Comparison of ENCODE assay signal across 12 mouse cellular contexts in genomic region chr17:56259301-56260037, GRCm38 (mm10). TPM values are rescaled to one million over a fixed set of nuclear protein-coding genes. Genes with fewer than 3 reads are reported as not detected.
DNase-seq lines count a peak whose midpoint lies in the region; ATAC-seq and TF ChIP-seq lines count a peak whose summit lies in the region.
"Had no signal": no experiment of that assay in that cellular context is flagged by ENCODE, and none has a peak within 500 bp of the region (broad histone marks: within the 10 kb centered on the region; RNA-seq: fewer than 3 reads in every experiment).

No protein-coding gene starts in this region.

- DNase-seq in adrenal gland, adult (ENCODE audit: inconsistent age in 2 of 2, low spot score in 1 of 2), result peak; percentile 11 to 35
- no peak for DNase-seq in adrenal gland, adult 8-10 months
- no peak for DNase-seq in kidney, postnatal 4 days
- no peak for DNase-seq in T-cell, adult 2 months (ENCODE audit: low spot score)
- DNase-seq in thymus, adult 2 months, result no peak

- TF ChIP-seq CTCF in thymus, adult 2 months (IDR thresholded peaks at IDR 0.05; ENCODE audit: borderline replicate concordance, control insufficient read depth, extremely low read depth, insufficient read depth, low read length, poor library complexity), result no peak

- H3K4me3 ChIP-seq in kidney, embryonic 16.5 days (ENCODE audit: low read length), result no peak overlapping the region
- no peak overlapping the region for H3K4me3 ChIP-seq in embryonic facial prominence, embryonic 13.5 days
- no peak overlapping the region for H3K4me3 ChIP-seq in liver, embryonic 15.5 days (replicated peaks)
- H3K4me3 ChIP-seq in thymus, adult 2 months (ENCODE audit: control insufficient read depth, insufficient read depth, low read length), result no peak overlapping the region
- H3K4me3 ChIP-seq: limb, embryonic 15.5 days had no signal

- no peak for ATAC-seq in kidney, embryonic 16.5 days (ENCODE audit: low FRiP score, low TSS enrichment)
- ATAC-seq in embryonic facial prominence, embryonic 13.5 days (ENCODE audit: insufficient number of reproducible peaks, insufficient read depth, low FRiP score, low TSS enrichment, low read depth), result no peak
- ATAC-seq in liver, embryonic 15.5 days (ENCODE audit: insufficient read depth), result no peak
- ATAC-seq: Patski had no signal

- H3K4me1 ChIP-seq in kidney, embryonic 16.5 days (ENCODE audit: insufficient read depth, low read length), result peaks cover 30% of the 10 kb centered on the region
- peaks cover 52% of the 10 kb centered on the region for H3K4me1 ChIP-seq in embryonic facial prominence, embryonic 13.5 days
- peaks cover 61% of the 10 kb centered on the region for H3K4me1 ChIP-seq in liver, embryonic 15.5 days (replicated peaks)
- H3K4me1 ChIP-seq in thymus, adult 2 months (replicated peaks; ENCODE audit: control insufficient read depth, insufficient read depth, low read length), result peaks cover 21% of the 10 kb centered on the region

- peaks cover 36% of the 10 kb centered on the region for H3K36me3 ChIP-seq in kidney, embryonic 16.5 days (ENCODE audit: insufficient read depth, low read length)
- H3K36me3 ChIP-seq in embryonic facial prominence, embryonic 13.5 days, result peaks cover 54% of the 10 kb centered on the region
- peaks cover 56% of the 10 kb centered on the region for H3K36me3 ChIP-seq in liver, embryonic 15.5 days (replicated peaks)
- peaks cover 22% of the 10 kb centered on the region for H3K36me3 ChIP-seq in thymus, adult 2 months (ENCODE audit: control insufficient read depth, insufficient read depth, low read length)

- no peaks in the 10 kb centered on the region for H3K9me3 ChIP-seq in kidney, embryonic 16.5 days (ENCODE audit: low read length)
- H3K9me3 ChIP-seq in embryonic facial prominence, embryonic 13.5 days, result no peaks in the 10 kb centered on the region
- no peaks in the 10 kb centered on the region for H3K9me3 ChIP-seq in liver, embryonic 15.5 days (replicated peaks)
- H3K9me3 ChIP-seq: limb, embryonic 15.5 days had no signal

- H3K9ac ChIP-seq in kidney, embryonic 16.5 days (replicated peaks; ENCODE audit: low read length), result peak overlapping the region; percentile 15; the same call in 1 of the 2 replicates
- H3K9ac ChIP-seq in embryonic facial prominence, embryonic 13.5 days, result peak overlapping the region; percentile 28; the same call in 1 of the 2 replicates
- no peak overlapping the region for H3K9ac ChIP-seq in liver, embryonic 15.5 days
- H3K9ac ChIP-seq: limb, embryonic 15.5 days had no signal

- H3K27me3 ChIP-seq in kidney, embryonic 16.5 days (ENCODE audit: insufficient read depth, low read length), result no peaks in the 10 kb centered on the region
- H3K27me3 ChIP-seq in embryonic facial prominence, embryonic 13.5 days, result no peaks in the 10 kb centered on the region
- H3K27me3 ChIP-seq in liver, embryonic 15.5 days, result no peaks in the 10 kb centered on the region
- no peaks in the 10 kb centered on the region for H3K27me3 ChIP-seq in thymus, adult 2 months (ENCODE audit: control insufficient read depth, insufficient read depth, low read length)
- H3K27me3 ChIP-seq: limb, embryonic 15.5 days; Patski had no signal

- WGBS in kidney, embryonic 16.5 days, result 85% methylated on average over 10 of the region's 10 CpGs
- WGBS in embryonic facial prominence, embryonic 13.5 days, result 91% methylated on average over 10 of the region's 10 CpGs
- 72% methylated on average over 10 of the region's 10 CpGs for WGBS in liver, embryonic 15.5 days (ENCODE audit: insufficient replicate concordance)
- 97% methylated on average over 10 of the region's 10 CpGs for WGBS in thymus, adult 2 months

- no peak for TF ChIP-seq POLR2A in thymus, adult 2 months (IDR thresholded peaks at IDR 0.05; ENCODE audit: control insufficient read depth, extremely low read depth, insufficient read depth, low read length, poor library complexity)

- no peak overlapping the region for H3K27ac ChIP-seq in kidney, embryonic 16.5 days (ENCODE audit: low read length)
- H3K27ac ChIP-seq in embryonic facial prominence, embryonic 13.5 days, result no peak overlapping the region
- no peak overlapping the region for H3K27ac ChIP-seq in liver, embryonic 15.5 days (replicated peaks)
- H3K27ac ChIP-seq in thymus, adult 2 months (ENCODE audit: control insufficient read depth, insufficient read depth, low read length), result no peak overlapping the region
- H3K27ac ChIP-seq: limb, embryonic 15.5 days had no signal

- H3K4me2 ChIP-seq in kidney, embryonic 16.5 days (replicated peaks; ENCODE audit: low read depth, low read length), result 0 out of 2 replicates have a peak overlapping the region, but pooled peaks have one; percentile 4
- peak overlapping the region; percentile 9; the same call in 1 of the 2 replicates for H3K4me2 ChIP-seq in embryonic facial prominence, embryonic 13.5 days
- peak overlapping the region; percentile 96 for H3K4me2 ChIP-seq in liver, embryonic 15.5 days

RNA-seq across cellular contexts. Expression of gene Fem1a, which starts 2.9 kb away (rescaled TPM):
- 10 to 100 TPM; 30.4 to 32.5 (median 31.2) TPM for total RNA-seq in adrenal gland, adult 8-10 months (2022)
- polyA plus RNA-seq in kidney, embryonic 16.5 days (2015; fragmentation: Nextera tagmentation; extraction: Ambion mirVana), result 14.6 and 15.8 TPM in 2 replicates
- polyA plus RNA-seq in embryonic facial prominence, embryonic 13.5 days (2015; fragmentation: Nextera tagmentation; extraction: Ambion mirVana), result 13.5 and 14.1 TPM in 2 replicates
- polyA plus RNA-seq in liver, embryonic 15.5 days (2015; fragmentation: Nextera tagmentation; extraction: Ambion mirVana), result 5.7 and 6.4 TPM in 2 replicates
- 43.1 and 45.2 TPM in 2 replicates for polyA plus RNA-seq in thymus, adult 2 months (2012; rRNA removed)

RNA-seq across cellular contexts. Expression of gene Ticam1, which starts 17.1 kb away (rescaled TPM):
- 10 to 100 TPM; 23.9 to 26.3 (median 24.8) TPM for total RNA-seq in adrenal gland, adult 8-10 months (2022)
- polyA plus RNA-seq in kidney, embryonic 16.5 days (2015; fragmentation: Nextera tagmentation; extraction: Ambion mirVana), result 7.3 and 10.3 TPM in 2 replicates
- polyA plus RNA-seq in embryonic facial prominence, embryonic 13.5 days (2015; fragmentation: Nextera tagmentation; extraction: Ambion mirVana), result 4.1 and 4.3 TPM in 2 replicates
- polyA plus RNA-seq in liver, embryonic 15.5 days (2015; fragmentation: Nextera tagmentation; extraction: Ambion mirVana), result 3.2 and 3.7 TPM in 2 replicates
- 21.6 and 23.1 TPM in 2 replicates for polyA plus RNA-seq in thymus, adult 2 months (2012; rRNA removed)

RNA-seq across cellular contexts. Expression of gene Plin3, which starts 33.2 kb away (rescaled TPM):
- 100 to 1,000 TPM in 3 of 4 experiments, 10 to 100 TPM in 1; 92.6 to 117 (median 103) TPM for total RNA-seq in adrenal gland, adult 8-10 months (2022)
- 87.5 and 106 TPM in 2 replicates for polyA plus RNA-seq in kidney, embryonic 16.5 days (2015; fragmentation: Nextera tagmentation; extraction: Ambion mirVana)
- 65.8 and 83.2 TPM in 2 replicates for polyA plus RNA-seq in embryonic facial prominence, embryonic 13.5 days (2015; fragmentation: Nextera tagmentation; extraction: Ambion mirVana)
- 33.3 and 36.0 TPM in 2 replicates for polyA plus RNA-seq in liver, embryonic 15.5 days (2015; fragmentation: Nextera tagmentation; extraction: Ambion mirVana)
- polyA plus RNA-seq in thymus, adult 2 months (2012; rRNA removed), result 29.3 and 33.0 TPM in 2 replicates

RNA-seq across cellular contexts. Expression of gene Arrdc5, which starts 40.6 kb away (rescaled TPM):
- not detected for total RNA-seq in adrenal gland, adult 8-10 months (2022)
- polyA plus RNA-seq in kidney, embryonic 16.5 days (2015; fragmentation: Nextera tagmentation; extraction: Ambion mirVana), result not detected in 2 replicates
- polyA plus RNA-seq in embryonic facial prominence, embryonic 13.5 days (2015; fragmentation: Nextera tagmentation; extraction: Ambion mirVana), result not detected in 2 replicates
- not detected in 2 replicates for polyA plus RNA-seq in liver, embryonic 15.5 days (2015; fragmentation: Nextera tagmentation; extraction: Ambion mirVana)
- polyA plus RNA-seq in thymus, adult 2 months (2012; rRNA removed), result not detected in 2 replicates
- total RNA-seq: heart, adult 18-20 months had no signal
- polyA plus RNA-seq: limb, embryonic 15.5 days; neural tube, embryonic 11.5 days; Patski had no signal

RNA-seq across cellular contexts. Expression of gene Dpp9, which starts 40.8 kb away (rescaled TPM):
- total RNA-seq in adrenal gland, adult 8-10 months (2022), result 10 to 100 TPM; 35.6 to 41.4 (median 39.6) TPM
- polyA plus RNA-seq in kidney, embryonic 16.5 days (2015; fragmentation: Nextera tagmentation; extraction: Ambion mirVana), result 45.0 and 46.2 TPM in 2 replicates
- 34.9 and 37.5 TPM in 2 replicates for polyA plus RNA-seq in embryonic facial prominence, embryonic 13.5 days (2015; fragmentation: Nextera tagmentation; extraction: Ambion mirVana)
- polyA plus RNA-seq in liver, embryonic 15.5 days (2015; fragmentation: Nextera tagmentation; extraction: Ambion mirVana), result 19.6 and 22.9 TPM in 2 replicates
- polyA plus RNA-seq in thymus, adult 2 months (2012; rRNA removed), result 85.6 and 95.2 TPM in 2 replicates

Comparison
In these comparisons a context has a peak if more than half of its experiments do, and no peak if none do; other contexts are left out.
1. DNase-seq: peak in adrenal gland, adult (2 of 2); none in adrenal gland, adult 8-10 months (single experiment), kidney, postnatal 4 days (0 of 2), T-cell, adult 2 months (single experiment) and thymus, adult 2 months (single experiment).
2. H3K4me2 ChIP-seq: peak in every context shown above with its lines; median percentile 96 in liver, embryonic 15.5 days; 9 in embryonic facial prominence, embryonic 13.5 days; 4 in kidney, embryonic 16.5 days.